Mouse (Mus musculus) MN1 (cell line): ENCODE data around the gene Exosc7.
A peak's percentile ranks its signal among the peaks of the same experiment; 100 is the strongest.

Experiments
- DNase-seq: peaks from one replicate; pipeline ENCODE4 v3.0.0-alpha.2; 2016; ENCODE audit warnings: low spot score

The Exosc7 gene

GRCm38 (mm10) chr9:123138891-123139474 is 26.0 kb downstream of the Exosc7 start:
- no peak for DNase-seq

- no peak for DNase-seq
Measured at GRCm38 (mm10) chr9:123139887-123140614, 27.0 kb downstream of the Exosc7 start.

DNA sequence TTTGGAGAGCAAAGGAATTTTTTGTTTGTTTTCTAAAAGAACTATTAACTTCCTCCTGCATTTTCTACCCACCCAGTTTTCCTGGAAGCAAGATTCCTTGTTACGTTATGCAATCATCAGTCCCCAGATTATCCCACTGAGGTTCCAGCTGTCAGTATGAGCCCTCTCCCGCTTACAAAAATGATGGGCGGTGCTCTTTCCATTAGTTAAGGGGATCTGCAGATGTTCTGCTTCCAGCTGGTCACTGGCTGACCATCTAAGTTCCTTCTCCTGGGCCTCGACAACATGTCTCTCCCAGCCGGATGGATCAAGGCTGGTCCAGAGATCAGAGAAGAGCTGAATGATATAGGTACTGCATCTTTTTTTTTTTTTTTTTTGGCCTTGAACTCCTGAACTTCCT is 35.4 kb downstream of the Exosc7 start:
- no peak for DNase-seq

DNA sequence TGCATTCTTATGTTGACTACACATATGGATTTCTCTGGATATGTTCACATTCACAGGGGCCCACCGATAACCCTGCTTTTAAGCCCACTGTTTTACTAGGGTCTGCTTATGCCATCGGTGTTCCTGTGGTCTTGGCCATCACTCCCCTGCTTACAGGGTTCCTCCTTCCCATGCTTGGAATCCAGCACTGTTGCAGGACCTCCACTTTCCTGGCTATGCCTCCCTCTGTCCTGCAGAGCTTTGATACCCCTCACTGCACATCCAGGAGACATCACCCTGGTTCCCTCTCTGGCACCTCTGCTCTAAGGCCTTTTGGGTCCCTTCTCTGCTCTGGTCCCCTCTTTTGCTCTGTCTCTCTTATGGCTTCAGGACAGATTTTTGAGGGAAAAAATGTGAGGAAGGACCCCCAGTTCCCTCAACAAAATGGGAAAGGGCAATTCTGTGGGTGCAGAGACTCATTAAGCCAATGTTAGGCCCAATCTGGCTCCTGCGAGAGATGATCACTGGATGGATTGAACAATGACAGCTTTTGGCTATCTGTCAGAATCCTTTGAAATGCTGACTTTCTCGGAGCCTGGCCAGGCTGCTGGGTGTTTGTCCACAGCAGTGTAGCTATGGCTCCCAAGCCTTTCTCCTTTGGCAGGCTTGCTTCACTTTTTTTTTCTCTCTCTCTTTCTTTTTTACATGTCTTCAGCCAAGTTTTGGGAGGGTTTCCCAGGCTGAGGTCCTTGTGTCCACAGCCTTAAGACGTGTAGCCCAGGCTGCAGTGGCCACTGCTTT is 37.4 kb downstream of the Exosc7 start, which contains the start of gene Clec3b:
Gene Clec3b, plus strand, starts transcription at position 706 of the 780 bp plus-strand sequence.
- peak; percentile 18 for DNase-seq

- DNase-seq: no peak
Measured at GRCm38 (mm10) chr9:123151561-123151960, 38.5 kb downstream of the Exosc7 start.

DNA sequence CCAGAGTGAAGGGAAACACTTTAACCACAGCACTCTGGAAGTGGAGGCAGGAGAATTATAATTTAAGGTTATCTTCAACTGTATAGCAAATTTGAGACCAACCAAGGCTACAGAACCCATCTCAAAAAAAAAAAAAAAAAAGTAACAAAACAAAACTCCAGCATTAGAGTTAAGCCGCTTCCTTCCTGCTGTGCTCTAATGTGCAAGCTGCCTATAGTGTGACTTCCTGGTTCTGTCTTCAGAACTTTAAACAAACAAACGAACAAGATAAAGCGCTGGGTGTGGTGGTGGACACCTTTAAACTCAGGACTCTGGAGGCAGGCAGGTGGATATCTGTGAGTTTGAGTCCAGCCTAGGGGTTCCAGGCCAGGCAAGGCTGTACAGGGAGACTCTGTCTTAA is 39.0 kb downstream of the Exosc7 start:
- DNase-seq: no peak

DNA sequence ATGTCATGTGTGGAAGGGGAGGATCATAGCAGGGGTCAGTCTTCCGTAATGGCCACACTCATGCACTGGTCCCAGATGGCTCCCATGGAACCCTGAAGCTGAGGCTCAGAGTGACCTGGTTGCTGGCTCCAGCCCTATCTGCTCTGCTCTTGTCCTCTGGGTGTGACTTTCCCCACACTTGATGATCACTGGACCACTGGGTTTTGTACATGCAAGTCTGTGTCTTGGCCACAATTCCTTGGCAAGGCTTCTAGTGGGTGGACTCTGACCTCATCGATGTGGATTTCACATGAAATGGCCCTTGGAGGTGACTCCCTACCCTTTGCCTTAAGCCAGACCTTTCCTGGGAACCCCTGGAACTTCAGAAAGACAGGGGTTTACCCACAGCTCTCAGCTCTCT is 40.1 kb downstream of the Exosc7 start:
- DNase-seq: no peak

DNA sequence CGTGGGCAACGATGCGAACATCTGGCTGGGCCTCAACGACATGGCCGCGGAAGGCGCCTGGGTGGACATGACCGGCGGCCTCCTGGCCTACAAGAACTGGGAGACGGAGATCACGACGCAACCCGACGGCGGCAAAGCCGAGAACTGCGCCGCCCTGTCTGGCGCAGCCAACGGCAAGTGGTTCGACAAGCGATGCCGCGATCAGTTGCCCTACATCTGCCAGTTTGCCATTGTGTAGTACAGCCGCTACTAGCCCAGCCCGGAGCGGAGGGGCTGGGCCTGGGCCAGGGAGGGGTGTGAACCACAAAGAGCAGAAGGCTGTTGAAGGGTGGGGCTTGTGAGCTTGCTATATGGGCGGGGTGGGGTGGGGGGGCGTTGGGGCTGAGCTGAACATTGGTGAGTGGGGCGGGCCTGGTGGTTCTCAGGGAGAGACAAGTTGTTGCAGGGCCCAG is 43.9 kb downstream of the Exosc7 start:
- no peak for DNase-seq

GRCm38 (mm10) chr9:123157699-123158098 is 44.7 kb downstream of the Exosc7 start:
- DNase-seq: peak; percentile 16

GRCm38 (mm10) chr9:123158125-123158836 is 45.3 kb downstream of the Exosc7 start:
- peak; percentile 59 for DNase-seq

DNA sequence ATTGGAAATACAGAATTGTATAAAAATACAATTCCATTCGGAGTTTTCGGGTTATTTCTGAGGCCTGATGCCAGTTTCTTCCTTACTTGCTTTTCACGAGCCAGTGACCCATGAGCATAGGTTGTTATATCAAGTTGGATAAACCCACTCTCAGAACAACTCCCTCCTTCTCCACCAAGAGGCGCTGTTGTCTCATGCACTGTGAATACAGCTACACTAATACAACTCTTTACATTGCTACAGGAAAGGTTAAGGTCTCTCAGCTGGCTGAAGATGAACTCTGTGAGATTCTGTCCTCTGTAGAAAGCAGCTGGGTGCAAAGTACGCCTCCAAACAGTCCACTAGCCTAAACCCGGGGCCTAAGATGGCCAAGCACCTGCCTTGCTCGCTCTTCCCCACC is 46.3 kb downstream of the Exosc7 start:
- DNase-seq: peak; percentile 77

GRCm38 (mm10) chr9:123161792-123162191 is 48.8 kb downstream of the Exosc7 start:
- DNase-seq: no peak

GRCm38 (mm10) chr9:123162985-123163694 is 50.1 kb downstream of the Exosc7 start:
- DNase-seq: no peak

DNA sequence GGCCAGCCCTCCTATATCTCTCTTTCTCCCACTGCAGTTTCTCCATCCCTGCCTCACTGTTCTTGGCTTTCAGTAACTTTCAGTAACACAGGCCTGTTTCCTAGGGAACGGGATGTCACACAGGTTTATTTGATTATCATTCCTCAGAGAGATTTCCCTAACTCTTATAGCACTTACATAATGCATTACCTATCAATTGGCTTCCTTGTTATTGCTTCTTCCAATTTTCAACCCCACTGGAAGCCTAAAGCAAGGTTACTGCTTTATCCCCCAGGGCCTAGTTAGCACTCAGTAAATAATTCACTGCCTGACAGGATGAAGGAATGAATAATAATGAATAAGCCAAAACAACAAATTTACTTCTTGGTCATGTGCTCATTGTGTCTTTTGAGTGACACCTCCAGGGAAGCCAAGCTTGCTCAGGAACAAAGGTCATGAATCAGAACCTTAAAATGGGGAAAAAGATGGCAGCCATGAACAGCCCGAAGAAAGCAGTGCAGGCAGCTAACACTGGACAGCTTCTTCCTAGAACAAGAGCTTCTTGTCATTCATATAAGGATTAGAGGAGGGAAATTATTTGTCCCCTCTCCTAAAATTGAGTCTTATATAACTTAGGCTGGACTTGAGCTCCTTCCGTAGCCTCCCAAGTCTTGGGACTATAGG is 52.9 kb downstream of the Exosc7 start:
- DNase-seq: no peak

- no peak for DNase-seq
Measured at GRCm38 (mm10) chr9:123173760-123174159, 60.7 kb downstream of the Exosc7 start.

DNA sequence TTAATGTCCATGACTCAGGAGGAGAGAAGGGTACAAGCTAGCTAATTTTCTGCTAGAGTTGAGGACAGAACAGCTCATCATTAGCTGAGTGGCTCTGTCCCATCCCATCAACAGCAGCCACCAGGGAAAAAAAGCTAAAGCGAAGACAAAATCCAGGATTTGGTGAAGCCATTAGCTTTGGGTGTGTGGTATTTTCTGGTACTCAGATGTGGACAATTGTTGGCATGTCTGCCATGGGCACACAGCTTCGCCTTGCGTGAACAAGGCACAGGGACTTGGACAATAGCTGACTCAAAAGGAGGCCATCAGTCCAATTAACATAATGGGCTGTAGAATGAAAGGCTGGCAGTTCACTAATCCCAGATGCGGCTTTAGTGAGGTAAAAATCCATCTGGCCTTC is 61.3 kb downstream of the Exosc7 start:
- DNase-seq: peak; percentile 18

DNA sequence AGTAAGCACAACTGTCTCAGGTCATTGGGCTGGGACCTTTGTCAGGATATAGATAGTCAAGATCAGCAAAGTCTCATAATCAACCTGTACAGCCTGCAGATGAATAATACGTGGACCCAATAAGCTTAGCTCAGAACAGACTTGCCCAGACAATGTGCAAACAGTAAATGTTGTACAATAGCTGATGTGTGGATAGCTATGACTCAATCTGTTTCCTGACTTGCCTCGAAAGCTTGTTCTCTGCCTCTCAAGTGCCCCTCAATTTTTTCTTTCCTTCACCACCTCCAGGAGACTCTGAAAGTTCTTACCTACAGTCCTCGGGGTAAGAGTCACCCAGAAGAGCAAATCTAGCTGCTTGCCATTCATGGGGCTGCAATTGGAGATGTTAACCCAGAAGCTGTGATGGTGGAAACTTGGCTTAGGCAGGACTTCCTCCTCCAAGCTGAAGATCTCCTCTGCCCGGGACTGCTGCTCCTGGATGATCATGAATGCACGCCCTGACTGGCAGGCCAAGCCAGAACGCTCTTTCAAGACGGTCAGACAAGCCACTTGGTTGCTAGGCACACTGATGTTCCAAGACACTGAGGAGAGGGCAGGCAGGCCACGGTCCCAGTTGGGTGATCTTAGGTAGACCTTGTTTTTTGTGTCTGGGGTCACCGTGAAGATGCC is 64.5 kb downstream of the Exosc7 start:
- no peak for DNase-seq

- DNase-seq: no peak
Measured at GRCm38 (mm10) chr9:123180003-123180402, 67.0 kb downstream of the Exosc7 start.

GRCm38 (mm10) chr9:123183226-123183625 is 70.2 kb downstream of the Exosc7 start:
- no peak for DNase-seq

- DNase-seq: no peak
Measured at GRCm38 (mm10) chr9:123185546-123185945, 72.5 kb downstream of the Exosc7 start.
